Mouse (Mus musculus) spleen, adult 2 months (tissue): ENCODE measurements around the gene Hsf5.

Experiments used
- CTCF ChIP-seq: fragments of 200-500 bp; IDR thresholded peaks from 2 replicates; pipeline ENCODE4 v1.5.1; 2011; ENCODE audit warnings: mild to moderate bottlenecking, inconsistent platforms; ENCODE audit not compliant: insufficient read depth, insufficient read length, insufficient replicate concordance; ENCODE audit errors: extremely low read depth
- POLR2A ChIP-seq: fragments of 200-500 bp; IDR thresholded peaks from 2 replicates; pipeline ENCODE4 v1.6.1; 2011; ENCODE audit warnings: low read depth, low read length, inconsistent platforms

DNA sequence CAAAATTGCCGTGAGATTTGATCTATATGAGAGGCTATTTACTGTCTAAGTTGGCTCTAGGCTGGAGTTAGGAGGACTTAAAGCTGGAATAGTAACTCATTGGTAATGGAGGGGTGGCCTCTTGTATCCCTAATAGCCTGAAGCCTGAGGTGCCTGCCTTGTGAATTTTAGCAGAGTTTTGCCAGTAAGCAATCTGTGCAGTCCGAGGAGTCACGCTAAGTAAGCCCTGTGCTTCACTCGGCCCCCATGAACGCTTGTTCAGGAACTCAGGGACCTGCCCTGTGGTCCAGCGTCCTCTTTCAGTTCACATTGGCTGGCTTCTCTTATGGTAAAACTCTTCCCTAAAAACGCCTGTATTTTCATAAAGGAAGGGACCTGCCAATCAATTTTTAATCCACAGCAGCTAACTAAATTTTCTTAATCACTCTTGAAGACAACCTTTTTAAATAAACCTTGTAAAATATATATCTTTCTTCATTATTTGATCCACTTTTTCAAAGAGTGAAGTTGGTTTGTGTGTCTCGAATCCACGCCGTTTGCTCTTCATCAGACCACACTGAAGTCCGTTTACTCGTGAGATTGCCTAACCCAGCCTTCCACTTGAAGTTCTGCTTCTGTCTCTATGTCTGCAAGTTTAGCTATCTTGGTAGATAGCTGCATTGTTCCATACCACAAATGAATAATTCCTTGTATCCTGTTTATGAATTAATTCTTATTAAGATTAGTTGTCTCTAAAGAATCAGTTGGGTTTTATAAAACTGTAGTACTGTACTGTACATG lies 49.5 kb downstream of the Hsf5 start:
- no peak for TF ChIP-seq CTCF
- TF ChIP-seq POLR2A = no peak
